Mouse (Mus musculus): Measurements from ENCODE around the gene Qdpr.

Qdpr gene

DNA sequence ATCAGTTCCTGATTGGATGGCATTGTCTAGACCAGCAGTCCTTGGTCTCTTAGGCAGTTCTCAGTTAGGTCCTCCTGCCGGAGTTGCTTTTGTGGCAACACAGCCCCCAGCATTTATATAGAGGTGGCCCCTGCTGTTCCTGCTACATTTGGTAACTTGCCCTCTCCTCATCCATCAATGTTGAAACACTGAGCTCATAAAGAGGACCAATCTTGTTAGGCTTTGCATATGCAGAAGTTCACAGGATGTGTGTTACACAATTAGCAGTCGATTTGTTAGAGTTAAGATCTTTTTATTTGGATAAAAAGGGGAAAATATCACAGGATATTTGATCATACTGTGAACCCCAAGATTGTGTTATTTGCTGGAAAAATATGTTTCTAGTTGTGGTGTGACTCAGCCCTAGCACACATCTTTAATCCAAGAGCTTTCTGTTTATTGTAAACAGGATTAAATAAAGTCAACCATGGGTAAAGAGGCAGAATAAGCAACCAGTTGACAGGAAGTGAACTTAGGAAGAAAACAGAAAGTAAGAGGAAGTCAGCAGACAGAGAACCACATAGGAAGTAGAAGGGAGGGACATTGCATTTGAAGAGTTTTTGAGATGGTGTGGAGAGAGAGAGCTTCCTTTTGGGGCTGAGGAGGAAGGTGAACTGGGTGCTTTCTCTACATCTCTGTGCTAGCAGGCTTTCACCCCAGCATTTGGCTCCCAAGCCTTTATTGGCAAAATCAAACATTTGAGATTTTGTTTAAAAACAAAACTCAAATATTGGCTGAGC lies 65.8 kb downstream of the Qdpr start:
- no peak for DNase-seq (ENCODE audit: low spot score in 2 of 2)
